Mouse (Mus musculus) ES-Bruce4 (cell line): Measurements from ENCODE around the gene Kcnk4. TPM values are rescaled to one million over a fixed set of nuclear protein-coding genes. Genes with fewer than 3 reads are reported as not detected.

Source experiments
- H3K27ac ChIP-seq: 2 replicates; pipeline ENCODE4 v1.5.1; 2012; ENCODE audit warnings: low read length, inconsistent platforms; ENCODE audit not compliant: insufficient read depth
- H3K27me3 ChIP-seq: 2 replicates; pipeline ENCODE4 v1.6.1; 2012; ENCODE audit warnings: mild to moderate bottlenecking, low read length, inconsistent platforms; ENCODE audit not compliant: control insufficient read depth, poor library complexity, insufficient read depth, severe bottlenecking
- H3K36me3 ChIP-seq: 2 replicates; pipeline ENCODE4 v1.6.1; 2012; ENCODE audit warnings: inconsistent platforms, mild to moderate bottlenecking, low read length, moderate library complexity; ENCODE audit not compliant: control insufficient read depth, poor library complexity, insufficient read depth, severe bottlenecking
- H3K4me1 ChIP-seq: one replicate; pipeline ENCODE4 v1.8.1; 2011; ENCODE audit warnings: low read length; ENCODE audit not compliant: control insufficient read depth, insufficient read depth
- H3K4me3 ChIP-seq: 2 replicates; pipeline ENCODE4 v1.5.1; 2011; ENCODE audit warnings: low read depth, mild to moderate bottlenecking, low read length
- H3K9ac ChIP-seq: 2 replicates; pipeline ENCODE4 v1.6.1; 2012; ENCODE audit warnings: low read depth, mild to moderate bottlenecking, inconsistent platforms; ENCODE audit not compliant: poor library complexity, severe bottlenecking
- H3K9me3 ChIP-seq: replicated peaks from 2 replicates; pipeline ENCODE4 v1.6.1; 2012; ENCODE audit warnings: mild to moderate bottlenecking, low read length, inconsistent platforms; ENCODE audit not compliant: control insufficient read depth, poor library complexity, insufficient read depth, severe bottlenecking
- CTCF ChIP-seq: IDR thresholded peaks from one replicate; pipeline ENCODE4 v1.8.1; 2011; ENCODE audit warnings: low read depth, low read length
- EP300 ChIP-seq: IDR thresholded peaks from 2 replicates; pipeline ENCODE4 v1.6.1; 2011; ENCODE audit warnings: low read depth, low read length; ENCODE audit not compliant: insufficient read depth
- POLR2A ChIP-seq: IDR thresholded peaks from one replicate; pipeline ENCODE4 v1.8.1; 2011; ENCODE audit warnings: low read length; ENCODE audit not compliant: insufficient read depth
- polyA plus RNA-seq: library from polyadenylated mRNA; stranded (reverse); fragments of >200 nt; gene quantifications from 2 replicates; pipeline ENCODE4 v1.2.4, GENCODE M21; 2011; ENCODE audit warnings: low read depth; ENCODE audit not compliant: missing spikeins, insufficient read depth, insufficient read length

Kcnk4 gene
- polyA plus RNA-seq, 1 experiment: not detected

GRCm38 (mm10) chr19:6979001-6979479 is 44.7 kb upstream of the Kcnk4 start:
- Histone ChIP-seq H3K4me1 (no peaks in the 10 kb centered on the region), H3K27me3 (no peaks in the 10 kb centered on the region), H3K4me3 (peak overlapping the region; percentile 64), H3K36me3 (peaks cover 23% of the 10 kb centered on the region), H3K9ac (peak overlapping the region; percentile 47), H3K27ac (no peak overlapping the region), H3K9me3 (no peaks in the 10 kb centered on the region)
- TF ChIP-seq EP300 (no peak), CTCF (no peak), POLR2A (no peak)

- Histone ChIP-seq H3K27me3 (no peaks in the 10 kb centered on the region), H3K9me3 (no peaks in the 10 kb centered on the region), H3K36me3 (peaks cover 23% of the 10 kb centered on the region), H3K9ac (peak overlapping the region; percentile 47; the same call in 1 of the 2 replicates), H3K4me3 (peak overlapping the region; percentile 64), H3K27ac (no peak overlapping the region), H3K4me1 (no peaks in the 10 kb centered on the region)
- TF ChIP-seq CTCF: no peak
- no peak for TF ChIP-seq EP300
- no peak for TF ChIP-seq POLR2A
These were observed 44.3 kb upstream of the Kcnk4 start for GRCm38 (mm10) chr19:6978639-6978974.

GRCm38 (mm10) chr19:6977759-6978638 is 43.7 kb upstream of the Kcnk4 start:
- no peak overlapping the region for H3K4me3 ChIP-seq
- H3K9me3 ChIP-seq: no peaks in the 10 kb centered on the region
- 0 out of 2 replicates have a peak overlapping the region, but pooled peaks have one; percentile 47 for H3K9ac ChIP-seq
- H3K27ac ChIP-seq: no peak overlapping the region
- H3K27me3 ChIP-seq: no peaks in the 10 kb centered on the region
- peaks cover 23% of the 10 kb centered on the region for H3K36me3 ChIP-seq
- H3K4me1 ChIP-seq: no peaks in the 10 kb centered on the region
- TF ChIP-seq EP300 (no peak), CTCF (no peak), POLR2A (no peak)

- no peaks in the 10 kb centered on the region for H3K27me3 ChIP-seq
- H3K4me1 ChIP-seq: peaks cover 7% of the 10 kb centered on the region
- H3K36me3 ChIP-seq: peaks cover 14% of the 10 kb centered on the region
- peak within 1 kb of the TSS; percentile 76 for H3K4me3 ChIP-seq
- no peaks in the 10 kb centered on the region for H3K9me3 ChIP-seq
- TF ChIP-seq CTCF (no peak), POLR2A (no peak), EP300 (no peak)
- H3K9ac ChIP-seq: peak within 1 kb of the TSS; percentile 41
- H3K27ac ChIP-seq: peak within 1 kb of the TSS; percentile 42
These were observed 41.5 kb upstream of the Kcnk4 start, which contains the start of gene Plcb3 for GRCm38 (mm10) chr19:6975537-6976521. Gene Plcb3, minus strand, starts transcription at chr19:6976470.

GRCm38 (mm10) chr19:6974211-6975205 is 40.2 kb upstream of the Kcnk4 start, which contains the start of gene Ppp1r14b:
Gene Ppp1r14b, plus strand, starts transcription at chr19:6974968.
- Histone ChIP-seq H3K9me3 (no peaks in the 10 kb centered on the region), H3K9ac (peak within 1 kb of the TSS; percentile 41), H3K4me3 (peak within 1 kb of the TSS; percentile 96), H3K36me3 (peaks cover 14% of the 10 kb centered on the region), H3K27ac (peak within 1 kb of the TSS; percentile 64), H3K4me1 (peaks cover 9% of the 10 kb centered on the region), H3K27me3 (no peaks in the 10 kb centered on the region)
- TF ChIP-seq CTCF: no peak
- peak; percentile 31 for TF ChIP-seq POLR2A
- 0 out of 2 replicates have a peak, but pooled peaks have one; percentile 41 for TF ChIP-seq EP300
